Mouse (Mus musculus) midbrain, embryonic 11.5 days (tissue): ENCODE results near the gene Ncoa6. TPM values are rescaled to one million over a fixed set of nuclear protein-coding genes. Genes with fewer than 3 reads are reported as not detected.

Experiments
- ATAC-seq: fragments of 200-750 bp; cut with Nextera tagmentation; 2 replicates; pipeline ENCODE4 v1.8.0; 2017; ENCODE audit warnings: moderate TSS enrichment, moderate library complexity; ENCODE audit not compliant: low FRiP score
- DNase-seq: peaks from one replicate; pipeline ENCODE4 v3.0.0; 2015; ENCODE audit warnings: low spot score; ENCODE audit errors: missing footprints
- H3K27ac ChIP-seq: fragments of 300-500 bp; sonication (generic); 2 replicates; pipeline ENCODE4 v1.5.1; 2014; ENCODE audit warnings: low read depth, low read length
- H3K27me3 ChIP-seq: fragments of 300-500 bp; sonication (generic); 2 replicates; pipeline ENCODE4 v1.6.1; 2014; ENCODE audit warnings: mild to moderate bottlenecking, low read length, moderate library complexity, mixed read lengths; ENCODE audit not compliant: control insufficient read depth, insufficient read depth
- H3K36me3 ChIP-seq: fragments of 300-500 bp; sonication (generic); 2 replicates; pipeline ENCODE4 v1.6.1; 2014; ENCODE audit warnings: mild to moderate bottlenecking, low read length, moderate library complexity, mixed read lengths; ENCODE audit not compliant: control insufficient read depth, insufficient read depth
- H3K4me1 ChIP-seq: fragments of 300-500 bp; sonication (generic); 2 replicates; pipeline ENCODE4 v1.6.1; 2014; ENCODE audit warnings: low read length; ENCODE audit not compliant: control insufficient read depth, insufficient read depth
- H3K4me2 ChIP-seq: fragments of 300-500 bp; sonication (generic); 2 replicates; pipeline ENCODE4 v1.6.1; 2014; ENCODE audit warnings: mild to moderate bottlenecking, moderate library complexity
- H3K4me3 ChIP-seq: fragments of 300-500 bp; sonication (generic); 2 replicates; pipeline ENCODE4 v1.5.1; 2014; ENCODE audit warnings: low read depth, low read length
- H3K9ac ChIP-seq: fragments of 300-500 bp; sonication (generic); 2 replicates; pipeline ENCODE4 v1.6.1; 2014; ENCODE audit warnings: low read length
- H3K9me3 ChIP-seq: fragments of 300-500 bp; sonication (generic); 2 replicates; pipeline ENCODE4 v1.6.1; 2016; ENCODE audit warnings: low read length; ENCODE audit not compliant: control insufficient read depth
- WGBS: fragments of 180-500 bp; shearing (Covaris S2); extraction: QIAGEN DNeasy Blood & Tissue Kit; methylation state at CpG from one replicate; pipeline ENCODE4 v1.1.7; 2014; 5-methylcytosine and 5-hydroxymethylcytosine counted together
- microRNA counts: library from miRNA; unstranded; fragments of <30 nt; microRNA quantifications from one replicate; lab custom pipeline; 2015
- microRNA-seq: library from miRNA; unstranded; fragments of <30 nt; microRNA quantifications from one replicate; pipeline ENCODE4, GENCODE M21; 2017
- polyA plus RNA-seq: library from polyadenylated mRNA; unstranded; fragments of >200 nt; fragmentation: Nextera tagmentation; extraction: Ambion mirVana; gene quantifications from 2 replicates; pipeline ENCODE4 v1.2.1, GENCODE M21; 2014

The Ncoa6 gene
- polyA plus RNA-seq, 1 experiment from 2014 or later, result 33.6 TPM

DNA sequence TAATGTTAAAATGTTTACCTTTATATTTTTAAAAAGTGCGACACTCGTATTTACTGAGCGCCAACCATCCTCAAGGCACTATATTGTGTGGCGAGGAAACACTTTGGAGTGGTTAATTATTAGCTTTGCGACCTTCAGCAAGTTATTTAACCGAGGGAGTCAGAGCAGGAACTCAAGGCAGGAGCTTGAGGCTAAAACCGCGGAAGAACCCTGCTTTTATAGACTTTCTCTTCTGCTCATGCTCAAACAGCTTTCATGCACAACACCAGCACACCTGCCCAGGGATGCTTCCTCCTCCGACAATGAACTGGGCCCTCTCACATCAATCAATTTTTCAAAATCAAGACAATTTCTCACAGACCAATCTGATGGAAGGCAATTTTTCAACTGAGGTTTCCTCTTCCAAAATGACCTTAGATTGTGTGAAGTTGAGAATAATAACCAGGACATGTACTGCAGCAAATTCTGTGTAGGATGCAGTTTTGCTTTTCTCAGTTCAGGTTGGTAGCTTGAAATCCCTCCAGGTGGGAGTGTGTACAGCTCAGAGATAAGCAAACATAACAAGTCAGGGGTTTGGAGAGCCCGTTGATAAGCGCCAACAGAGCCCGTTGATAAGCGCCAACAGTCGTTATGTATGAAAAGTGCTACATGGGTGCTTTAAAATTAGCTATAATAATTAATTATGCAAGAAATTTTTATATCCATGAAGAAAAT is 115.9 kb downstream of the Ncoa6 start:
- Histone ChIP-seq H3K4me2 (peak overlapping the region; percentile 71), H3K9me3 (no peaks in the 10 kb centered on the region), H3K9ac (peak overlapping the region; percentile 60), H3K4me3 (peak overlapping the region; percentile 66), H3K4me1 (peaks cover 5% of the 10 kb centered on the region), H3K27ac (no peak overlapping the region), H3K27me3 (no peaks in the 10 kb centered on the region), H3K36me3 (no peaks in the 10 kb centered on the region)
- DNase-seq, result peak; percentile 88
- 37% methylated on average over 14 of the region's 14 CpGs for WGBS
- peak; percentile 57 for ATAC-seq

DNA sequence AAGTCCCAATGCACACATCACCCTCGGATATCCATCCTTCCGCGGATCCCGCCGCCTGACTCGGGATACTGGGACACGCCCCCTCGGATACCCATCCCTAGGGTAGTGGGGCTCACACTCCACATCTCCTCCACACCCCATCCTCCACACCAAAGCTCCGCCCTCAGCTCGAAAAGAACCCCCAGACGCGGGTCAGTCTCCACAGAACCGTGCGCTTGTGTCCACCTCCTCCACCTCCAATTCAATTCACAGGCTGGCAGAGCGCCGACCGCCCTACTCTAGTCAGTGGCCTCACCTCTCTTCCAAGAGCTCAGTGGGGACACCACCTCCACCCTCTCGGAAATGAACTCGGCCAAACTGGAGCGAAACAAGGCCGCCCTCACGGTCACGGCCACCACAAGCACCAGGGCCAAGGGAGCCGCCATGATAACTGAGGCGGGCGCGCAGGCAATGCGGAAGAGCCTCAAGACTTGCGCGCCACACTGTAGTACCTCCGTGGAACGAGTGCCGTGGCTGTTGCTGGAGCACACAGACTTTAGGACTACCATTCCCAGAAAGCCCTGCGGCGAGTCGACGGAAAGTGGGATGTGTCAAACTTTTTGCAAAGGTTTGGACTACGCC is 116.6 kb downstream of the Ncoa6 start, which contains the start of gene Pigu:
TSS of gene Pigu (minus strand) at position 460 of the 621 bp plus-strand sequence.
- 0% methylated on average over 38 of the region's 38 CpGs for WGBS
- peaks cover 5% of the 10 kb centered on the region for H3K4me1 ChIP-seq
- H3K27ac ChIP-seq, result no peak within 1 kb of the TSS
- peak; percentile 99 for ATAC-seq
- no peaks in the 10 kb centered on the region for H3K36me3 ChIP-seq
- H3K4me3 ChIP-seq, result peak within 1 kb of the TSS; percentile 66
- H3K9me3 ChIP-seq, result no peaks in the 10 kb centered on the region
- DNase-seq, result peak; percentile 98
- H3K27me3 ChIP-seq, result no peaks in the 10 kb centered on the region
- peak within 1 kb of the TSS; percentile 68 for H3K9ac ChIP-seq
- H3K4me2 ChIP-seq, result peak within 1 kb of the TSS; percentile 71

DNA sequence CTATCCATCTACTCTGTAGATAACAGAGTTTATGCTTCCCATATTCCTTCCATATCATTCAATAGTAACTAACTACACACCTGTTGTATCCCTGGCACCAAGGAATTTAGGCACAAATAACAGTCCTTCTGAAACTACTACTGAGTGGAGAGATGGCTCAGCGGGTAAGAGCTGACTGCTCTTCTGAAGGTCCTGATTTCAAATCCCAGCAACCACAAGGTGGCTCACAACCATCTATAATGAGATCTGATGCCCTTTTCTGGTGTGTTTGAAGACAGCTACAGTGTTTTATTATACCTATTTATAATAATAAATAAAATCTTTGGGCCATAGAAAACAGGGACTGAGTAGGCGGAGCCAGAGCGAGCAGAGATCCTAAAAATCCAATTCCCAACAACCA is 119.3 kb downstream of the Ncoa6 start:
- no peak overlapping the region for H3K4me2 ChIP-seq
- no peak overlapping the region for H3K4me3 ChIP-seq
- H3K27ac ChIP-seq, result no peak overlapping the region

DNA sequence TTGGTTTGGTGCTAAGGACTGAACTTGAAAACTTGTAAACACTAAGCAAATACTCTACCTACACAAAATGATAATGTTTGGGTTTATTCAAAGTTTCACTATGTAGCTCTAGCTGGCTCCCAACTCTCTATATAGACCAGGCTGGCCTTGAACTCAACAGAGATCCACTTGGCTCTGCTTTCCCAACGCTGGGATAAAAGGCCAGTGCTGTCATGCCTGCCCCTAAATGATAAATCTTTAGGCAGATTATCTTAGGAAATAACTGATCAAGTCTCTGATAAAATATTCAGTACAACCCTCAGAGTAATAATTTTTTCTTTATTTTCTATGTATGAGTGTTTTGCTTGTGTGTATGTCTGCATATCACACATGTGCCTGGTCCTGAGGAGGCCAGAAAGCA is 127.0 kb downstream of the Ncoa6 start:
- H3K4me2 ChIP-seq, result no peak overlapping the region
- H3K27me3 ChIP-seq, result no peaks in the 10 kb centered on the region
- H3K27ac ChIP-seq, result no peak overlapping the region
- H3K4me3 ChIP-seq, result no peak overlapping the region
- no peaks in the 10 kb centered on the region for H3K4me1 ChIP-seq
- no peak overlapping the region for H3K9ac ChIP-seq
- no peaks in the 10 kb centered on the region for H3K36me3 ChIP-seq
- H3K9me3 ChIP-seq, result no peaks in the 10 kb centered on the region
- no peak for DNase-seq
- WGBS, result 84% methylated on average over 1 of the region's 1 CpGs
- ATAC-seq, result no peak

More for the DNA sequence above, 119.3 kb downstream of the Ncoa6 start:
- WGBS, result 90% methylated on average over 3 of the region's 3 CpGs
- Histone ChIP-seq H3K36me3 (no peaks in the 10 kb centered on the region), H3K9me3 (no peaks in the 10 kb centered on the region), H3K4me1 (peaks cover 5% of the 10 kb centered on the region), H3K9ac (no peak overlapping the region), H3K27me3 (no peaks in the 10 kb centered on the region)
- ATAC-seq (no peak), DNase-seq (no peak)

MicroRNAs encoded within 50 kb of the gene (microRNA counts, 519-probe panel; counts per million panel counts)
- microRNA mmu-miR-695 (lab: Ali Mortazavi, UCI), result not detected

Small RNAs within 50 kb of the gene (microRNA-seq; reads per million reads assigned to microRNA genes)
- not detected for gene Mir695

Other genes with a start within 250 kb of the Ncoa6 start
- 495 and 519 TPM in 2 replicates for gene Dynlrb1, start 237.4 kb downstream of the Ncoa6 start, polyA plus RNA-seq
- 118 and 130 TPM in 2 replicates for gene Map1lc3a, start 197.6 kb downstream of the Ncoa6 start, polyA plus RNA-seq
- 52.8 and 63.6 TPM in 2 replicates for gene Pigu, start 116.5 kb downstream of the Ncoa6 start, polyA plus RNA-seq
- 63.4 and 63.9 TPM in 2 replicates for gene Trp53inp2, start 92.8 kb downstream of the Ncoa6 start, polyA plus RNA-seq
- gene Acss2, start 44.1 kb upstream of the Ncoa6 start, polyA plus RNA-seq, result 21.9 and 23.1 TPM in 2 replicates
- gene Ggt7, start 44.3 kb upstream of the Ncoa6 start, polyA plus RNA-seq, result 10.3 and 12.9 TPM in 2 replicates
- 14.7 and 17.5 TPM in 2 replicates for gene Gss, start 118.9 kb upstream of the Ncoa6 start, polyA plus RNA-seq
- 0.59 and 0.63 TPM in 2 replicates for gene Myh7b, start 137.3 kb upstream of the Ncoa6 start, polyA plus RNA-seq
- 138 and 144 TPM in 2 replicates for gene Trpc4ap, start 218.5 kb upstream of the Ncoa6 start, polyA plus RNA-seq